Mouse (Mus musculus) heart, embryonic 12.5 days (tissue): ENCODE data around the gene Rsph4a. TPM values are rescaled to one million over a fixed set of nuclear protein-coding genes. Genes with fewer than 3 reads are reported as not detected.
"Not testable (repeated sequence)": the region's sequence is repeated elsewhere in the genome, so short reads cannot be mapped to it uniquely, and the experiment has no call there.

Source experiments
- ATAC-seq: fragments of 200-750 bp; cut with Nextera tagmentation; 2 replicates; pipeline ENCODE4 v1.8.0; 2017; ENCODE audit warnings: moderate TSS enrichment, moderate library complexity; ENCODE audit not compliant: insufficient number of reproducible peaks, low FRiP score
- H3K27ac ChIP-seq: fragments of 300-500 bp; sonication (generic); 2 replicates; pipeline ENCODE4 v1.5.1; 2016; ENCODE audit warnings: mild to moderate bottlenecking, moderate library complexity; ENCODE audit not compliant: poor library complexity, severe bottlenecking
- H3K27me3 ChIP-seq: fragments of 300-500 bp; sonication (generic); replicated peaks from 2 replicates; pipeline ENCODE4 v1.6.1; 2016; ENCODE audit warnings: mild to moderate bottlenecking, moderate library complexity
- H3K36me3 ChIP-seq: fragments of 300-500 bp; sonication (generic); 2 replicates; pipeline ENCODE4 v1.6.1; 2016; ENCODE audit warnings: mild to moderate bottlenecking, moderate library complexity
- H3K4me1 ChIP-seq: fragments of 300-500 bp; sonication (generic); replicated peaks from 2 replicates; pipeline ENCODE4 v1.6.1; 2016; ENCODE audit warnings: mild to moderate bottlenecking
- H3K4me2 ChIP-seq: fragments of 300-500 bp; sonication (generic); 2 replicates; pipeline ENCODE4 v1.6.1; 2016; ENCODE audit warnings: mild to moderate bottlenecking, moderate library complexity
- H3K4me3 ChIP-seq: fragments of 300-500 bp; sonication (generic); 2 replicates; pipeline ENCODE4 v1.5.1; 2016; ENCODE audit warnings: mild to moderate bottlenecking
- H3K9ac ChIP-seq: fragments of 300-500 bp; sonication (generic); 2 replicates; pipeline ENCODE4 v1.6.1; 2016; ENCODE audit warnings: mild to moderate bottlenecking, moderate library complexity
- H3K9me3 ChIP-seq: fragments of 300-500 bp; sonication (generic); replicated peaks from 2 replicates; pipeline ENCODE4 v1.6.1; 2016; ENCODE audit warnings: mild to moderate bottlenecking, moderate library complexity
- WGBS: fragments of 180-500 bp; shearing (Covaris S2); methylation state at CpG from one replicate; pipeline ENCODE4 v1.1.7; 2016; 5-methylcytosine and 5-hydroxymethylcytosine counted together
- polyA plus RNA-seq: library from polyadenylated mRNA; unstranded; fragments of >200 nt; fragmentation: Nextera tagmentation; extraction: Ambion mirVana; gene quantifications from 2 replicates; pipeline ENCODE4 v1.2.1, GENCODE M21; 2016

The Rsph4a gene
- not detected in 2 replicates for polyA plus RNA-seq

DNA sequence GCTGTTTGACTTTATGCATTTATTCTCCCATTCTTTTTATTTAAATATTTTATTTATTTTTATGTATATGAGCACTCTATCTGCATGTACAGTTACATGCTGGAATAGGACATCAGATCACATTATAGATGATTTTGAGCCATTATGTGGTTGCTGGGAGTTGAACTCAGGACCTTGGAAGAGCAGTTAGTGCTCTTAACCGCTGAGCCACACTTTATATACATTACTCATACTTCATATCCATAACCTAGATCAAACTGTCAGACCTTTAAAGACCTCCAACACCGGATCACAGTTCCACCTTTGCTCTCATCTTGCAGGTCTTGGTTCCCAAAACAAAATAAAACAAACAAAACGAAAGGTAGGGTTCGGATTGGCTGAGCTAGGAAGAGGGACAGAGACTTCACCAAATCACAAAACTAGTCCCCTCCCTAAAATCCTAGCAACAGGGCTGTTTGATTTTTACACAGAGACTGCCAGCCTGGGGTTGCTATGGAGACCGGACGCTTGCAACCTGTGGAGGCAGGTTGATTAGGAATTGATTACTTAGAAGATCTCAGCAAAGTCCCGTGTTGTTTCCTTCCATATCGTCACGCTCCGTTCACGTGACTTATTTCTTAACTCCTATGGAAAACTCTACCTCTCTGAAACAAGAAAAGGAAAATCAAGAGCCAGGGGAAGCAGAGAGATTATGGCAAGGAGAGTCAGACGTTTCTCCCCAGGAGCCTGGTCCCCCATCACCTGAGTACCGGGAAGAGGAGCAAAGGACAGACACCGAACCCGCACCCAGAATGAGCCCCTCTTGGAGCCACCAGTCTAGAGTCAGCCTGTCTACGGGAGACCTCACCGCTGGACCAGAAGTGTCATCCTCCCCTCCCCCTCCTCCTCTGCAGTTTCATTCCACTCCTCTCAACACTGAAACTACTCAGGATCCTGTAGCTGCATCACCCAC is at the start of gene Rsph4a:
Rsph4a (plus strand) TSS at position 582 of the 952 bp plus-strand sequence.
- peak; percentile 51; the same call in 1 of the 2 replicates for ATAC-seq
- Histone ChIP-seq H3K4me3 (peak within 1 kb of the TSS; percentile 52), H3K9me3 (no peaks in the 10 kb centered on the region), H3K27me3 (no peaks in the 10 kb centered on the region), H3K4me2 (peak within 1 kb of the TSS; percentile 87), H3K4me1 (no peaks in the 10 kb centered on the region), H3K9ac (peak within 1 kb of the TSS; percentile 37; the same call in 1 of the 2 replicates), H3K27ac (no peak within 1 kb of the TSS), H3K36me3 (no peaks in the 10 kb centered on the region)
- 7% methylated on average over 17 of the region's 17 CpGs for WGBS

DNA sequence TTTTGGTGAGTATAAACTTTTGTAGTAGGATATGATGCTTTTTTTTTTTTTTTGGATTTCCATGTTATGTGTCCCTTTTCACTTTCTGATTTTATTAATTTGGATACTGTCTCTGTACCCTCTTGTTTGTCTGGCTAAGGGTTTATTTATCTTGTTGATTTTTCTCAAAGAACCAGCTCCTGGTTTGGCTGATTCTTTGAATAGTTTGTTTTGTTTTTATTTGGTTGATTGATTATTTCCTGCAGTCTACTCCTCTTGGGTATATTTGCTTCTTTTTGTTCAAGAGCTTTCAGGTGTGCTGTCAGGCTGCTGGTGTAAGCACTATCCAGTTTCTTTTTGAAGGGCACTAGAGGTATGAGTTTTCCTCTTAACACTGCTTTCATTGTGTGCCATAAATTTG is 47.5 kb upstream of the Rsph4a start, which contains the start of gene Sult3a1:
Sult3a1 (plus strand) TSS at position 301 of the 400 bp plus-strand sequence.
- no peak within 1 kb of the TSS for H3K9ac ChIP-seq
- H3K4me3 ChIP-seq = no peak within 1 kb of the TSS
- H3K4me1 ChIP-seq = no peaks in the 10 kb centered on the region
- H3K9me3 ChIP-seq = no peaks in the 10 kb centered on the region
- no peaks in the 10 kb centered on the region for H3K36me3 ChIP-seq
- ATAC-seq = no peak
- H3K27ac ChIP-seq = no peak within 1 kb of the TSS
- H3K4me2 ChIP-seq = no peak within 1 kb of the TSS
- no peaks in the 10 kb centered on the region for H3K27me3 ChIP-seq

GRCm38 (mm10) chr10:33865994-33866393 is 38.9 kb upstream of the Rsph4a start:
- H3K36me3 ChIP-seq = no peaks in the 10 kb centered on the region
- no peaks in the 10 kb centered on the region for H3K27me3 ChIP-seq
- H3K4me3 ChIP-seq = no peak overlapping the region
- no peak overlapping the region for H3K27ac ChIP-seq
- no peak overlapping the region for H3K9ac ChIP-seq
- H3K4me2 ChIP-seq = no peak overlapping the region
- ATAC-seq = no peak
- 67% methylated on average over 2 of the region's 2 CpGs for WGBS
- H3K9me3 ChIP-seq = no peaks in the 10 kb centered on the region
- H3K4me1 ChIP-seq = no peaks in the 10 kb centered on the region

DNA sequence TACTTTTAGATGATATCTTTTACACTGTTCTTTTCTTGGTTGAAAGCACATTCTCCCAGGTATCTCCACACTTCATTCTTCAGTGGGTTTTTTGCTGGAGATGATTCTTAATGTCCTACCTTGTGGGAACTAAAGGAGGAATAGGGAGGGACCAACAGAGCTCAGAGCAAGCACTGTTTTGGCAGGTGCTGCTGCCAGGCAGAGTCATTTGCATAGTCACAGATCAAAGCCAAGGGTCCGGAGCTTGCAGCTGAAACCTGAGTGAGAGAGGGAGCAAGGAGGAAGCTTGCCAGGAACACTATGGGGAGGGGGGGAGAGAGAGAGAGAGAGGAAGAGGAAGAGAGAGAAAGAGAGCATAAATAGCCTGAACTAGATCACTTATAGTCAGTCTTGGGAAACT is 34.5 kb upstream of the Rsph4a start:
- no peaks in the 10 kb centered on the region for H3K4me1 ChIP-seq
- no peaks in the 10 kb centered on the region for H3K36me3 ChIP-seq
- no peak overlapping the region for H3K4me2 ChIP-seq
- H3K27me3 ChIP-seq = no peaks in the 10 kb centered on the region
- no peak overlapping the region for H3K9ac ChIP-seq
- H3K4me3 ChIP-seq = no peak overlapping the region
- no peak for ATAC-seq
- WGBS = 9% methylated on average over 1 of the region's 1 CpGs
- 0 out of 2 replicates have a peak, but pooled peaks cover 4% of the 10 kb centered on the region for H3K9me3 ChIP-seq
- H3K27ac ChIP-seq = no peak overlapping the region

- H3K27ac ChIP-seq = no peak overlapping the region
- WGBS = 71% methylated on average over 2 of the region's 2 CpGs
- no peaks in the 10 kb centered on the region for H3K4me1 ChIP-seq
- H3K27me3 ChIP-seq = no peaks in the 10 kb centered on the region
- ATAC-seq = no peak
- H3K9ac ChIP-seq = no peak overlapping the region
- H3K9me3 ChIP-seq = 0 out of 2 replicates have a peak, but pooled peaks cover 4% of the 10 kb centered on the region
- no peak overlapping the region for H3K4me2 ChIP-seq
- H3K4me3 ChIP-seq = no peak overlapping the region
- no peaks in the 10 kb centered on the region for H3K36me3 ChIP-seq
Observed at GRCm38 (mm10) chr10:33872672-33873398, 32.1 kb upstream of the Rsph4a start.

GRCm38 (mm10) chr10:33882411-33882810 is 22.5 kb upstream of the Rsph4a start:
- H3K4me2 ChIP-seq, H3K9ac ChIP-seq, H3K36me3 ChIP-seq, H3K27me3 ChIP-seq, H3K27ac ChIP-seq, H3K4me1 ChIP-seq, H3K4me3 ChIP-seq, ATAC-seq: not testable (repeated sequence)
- H3K9me3 ChIP-seq = peaks cover 19% of the 10 kb centered on the region
- WGBS = 79% methylated on average over 2 of the region's 2 CpGs

GRCm38 (mm10) chr10:33901520-33901919 is 3.4 kb upstream of the Rsph4a start:
- H3K36me3 ChIP-seq, ATAC-seq, H3K4me3 ChIP-seq, H3K9ac ChIP-seq, H3K9me3 ChIP-seq, H3K4me2 ChIP-seq, H3K4me1 ChIP-seq, H3K27me3 ChIP-seq, H3K27ac ChIP-seq: not testable (repeated sequence)
- 66% methylated on average over 1 of the region's 1 CpGs for WGBS

DNA sequence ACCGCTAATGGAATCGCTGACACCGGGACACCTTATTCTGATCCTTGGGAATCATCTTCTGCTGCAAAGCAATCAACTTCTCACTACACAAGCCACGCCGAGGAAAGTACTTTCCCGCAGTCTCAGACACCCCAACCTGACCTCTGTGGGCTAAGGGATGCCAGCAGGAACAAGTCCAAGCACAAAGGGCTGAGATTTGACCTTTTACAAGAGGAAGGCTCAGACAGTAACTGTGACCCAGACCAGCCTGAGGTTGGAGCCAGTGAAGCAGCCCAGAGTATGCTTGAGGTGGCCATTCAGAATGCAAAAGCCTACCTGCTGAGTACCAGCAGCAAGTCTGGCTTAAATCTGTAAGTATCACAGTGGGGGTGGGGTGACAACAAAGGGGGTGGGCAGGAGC is 578 bp downstream of the Rsph4a start:
- 5% methylated on average over 6 of the region's 6 CpGs for WGBS
- Histone ChIP-seq H3K4me3 (peak overlapping the region; percentile 52), H3K27me3 (no peaks in the 10 kb centered on the region), H3K9me3 (no peaks in the 10 kb centered on the region), H3K36me3 (no peaks in the 10 kb centered on the region), H3K9ac (peak overlapping the region; percentile 37; the same call in 1 of the 2 replicates), H3K4me2 (peak overlapping the region; percentile 87), H3K27ac (no peak overlapping the region), H3K4me1 (no peaks in the 10 kb centered on the region)
- ATAC-seq = no peak

- Histone ChIP-seq H3K4me1 (peaks cover 3% of the 10 kb centered on the region; the same call in 1 of the 2 replicates), H3K4me3 (no peak overlapping the region), H3K4me2 (no peak overlapping the region), H3K9me3 (no peaks in the 10 kb centered on the region), H3K9ac (no peak overlapping the region), H3K27ac (no peak overlapping the region), H3K27me3 (no peaks in the 10 kb centered on the region), H3K36me3 (peaks cover 63% of the 10 kb centered on the region)
- no peak for ATAC-seq
Observed at GRCm38 (mm10) chr10:33940702-33941101, 35.8 kb downstream of the Rsph4a start.

DNA sequence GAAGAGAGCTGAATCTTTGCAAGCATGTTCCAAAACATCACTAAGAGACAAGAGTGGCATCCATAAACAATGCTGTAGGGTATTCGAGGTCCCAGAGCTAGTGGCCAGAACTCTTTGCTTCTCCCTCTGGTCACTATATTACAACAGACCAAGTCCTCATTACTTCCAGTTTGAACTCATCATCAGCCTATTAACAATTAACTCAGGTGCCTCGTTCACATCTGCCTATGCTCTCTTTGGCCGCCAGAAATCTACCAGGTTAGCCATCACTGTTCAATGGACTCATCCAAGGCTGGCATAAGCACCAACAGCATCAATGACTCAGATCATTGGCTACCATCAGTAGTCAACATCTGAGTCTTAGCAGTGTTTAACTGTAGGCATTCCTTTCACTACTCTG is 40.5 kb downstream of the Rsph4a start:
- no peak overlapping the region for H3K4me3 ChIP-seq
- no peak overlapping the region for H3K4me2 ChIP-seq
- H3K4me1 ChIP-seq = peaks cover 6% of the 10 kb centered on the region
- ATAC-seq = no peak
- peaks cover 41% of the 10 kb centered on the region for H3K36me3 ChIP-seq
- H3K27me3 ChIP-seq = no peaks in the 10 kb centered on the region
- 89% methylated on average over 3 of the region's 3 CpGs for WGBS
- H3K27ac ChIP-seq = no peak overlapping the region
- no peak overlapping the region for H3K9ac ChIP-seq
- H3K9me3 ChIP-seq = no peaks in the 10 kb centered on the region

DNA sequence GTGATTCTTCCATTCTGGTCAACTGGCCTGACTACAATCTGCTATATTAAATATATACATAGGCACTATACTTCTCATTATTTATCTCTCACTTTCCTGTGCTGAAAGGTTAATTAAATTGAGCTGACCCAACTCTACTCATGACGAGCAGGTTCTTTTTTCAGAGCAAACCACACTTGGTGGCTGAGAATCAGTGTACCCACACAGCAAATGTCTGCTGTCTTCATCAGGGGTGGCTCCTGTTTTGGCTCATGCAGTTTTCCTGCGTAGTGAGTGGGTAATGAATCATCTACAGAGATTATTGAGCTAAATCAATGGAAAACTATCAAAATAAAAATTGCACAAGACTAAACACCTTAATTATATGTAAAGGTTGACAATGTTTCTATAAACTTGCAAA is 41.4 kb downstream of the Rsph4a start:
- WGBS = 78% methylated on average over 2 of the region's 2 CpGs
- no peak overlapping the region for H3K4me3 ChIP-seq
- no peak overlapping the region for H3K27ac ChIP-seq
- H3K4me1 ChIP-seq = peaks cover 7% of the 10 kb centered on the region
- H3K36me3 ChIP-seq = peaks cover 41% of the 10 kb centered on the region
- H3K4me2 ChIP-seq = no peak overlapping the region
- no peaks in the 10 kb centered on the region for H3K27me3 ChIP-seq
- no peaks in the 10 kb centered on the region for H3K9me3 ChIP-seq
- ATAC-seq = no peak
- H3K9ac ChIP-seq = no peak overlapping the region
